Mouse (Mus musculus): ENCODE measurements around the gene Psmc1. TPM values are rescaled to one million over a fixed set of nuclear protein-coding genes. Genes with fewer than 3 reads are reported as not detected.

Psmc1 gene
- total and polyA plus RNA-seq, 2 experiments from 2014 or later: 163 to 202 TPM

GRCm38 (mm10) chr12:100067477-100067876 is 42.5 kb upstream of the Psmc1 start:
- no peak for TF ChIP-seq CTCF (IDR thresholded peaks at IDR 0.05; ENCODE audit: low read depth)
- TF ChIP-seq EP300 (IDR thresholded peaks at IDR 0.05; ENCODE audit: low read depth): no peak
- ATAC-seq (ENCODE audit: insufficient read depth, low read depth) (no peak), DNase-seq (ENCODE audit: low spot score) (no peak)
- H3K9me3 ChIP-seq (replicated peaks; ENCODE audit: control insufficient read depth, low read length): no peaks in the 10 kb centered on the region
- WGBS: 77% methylated on average over 5 of the region's 5 CpGs
- H3K4me3 ChIP-seq (ENCODE audit: low read depth, low read length): no peak overlapping the region
- no peaks in the 10 kb centered on the region for H3K36me3 ChIP-seq (replicated peaks; ENCODE audit: control insufficient read depth, insufficient read depth, low read length)
- H3K27me3 ChIP-seq (ENCODE audit: control insufficient read depth, insufficient read depth, low read length): no peaks in the 10 kb centered on the region
- H3K4me1 ChIP-seq (ENCODE audit: control insufficient read depth, insufficient read depth): no peaks in the 10 kb centered on the region
- no peak overlapping the region for H3K4me2 ChIP-seq (ENCODE audit: low read depth, low read length)
- H3K27ac ChIP-seq (ENCODE audit: low read depth): no peak overlapping the region
- H3K9ac ChIP-seq (replicated peaks; ENCODE audit: low read depth, low read length): no peak overlapping the region

GRCm38 (mm10) chr12:100073201-100073672 is 36.7 kb upstream of the Psmc1 start:
- 27% methylated on average over 4 of the region's 4 CpGs for WGBS
- H3K27me3 ChIP-seq (ENCODE audit: control insufficient read depth, insufficient read depth, low read length): no peaks in the 10 kb centered on the region
- no peaks in the 10 kb centered on the region for H3K4me1 ChIP-seq (ENCODE audit: control insufficient read depth, insufficient read depth)
- no peak overlapping the region for H3K4me3 ChIP-seq (ENCODE audit: low read depth, low read length)
- no peak overlapping the region for H3K27ac ChIP-seq (ENCODE audit: low read depth)
- TF ChIP-seq CTCF (IDR thresholded peaks at IDR 0.05; ENCODE audit: low read depth) (no peak), EP300 (IDR thresholded peaks at IDR 0.05; ENCODE audit: low read depth) (no peak)
- H3K9ac ChIP-seq (replicated peaks; ENCODE audit: low read depth, low read length): no peak overlapping the region
- ATAC-seq (ENCODE audit: insufficient read depth, low read depth) (peak; percentile 58), DNase-seq (ENCODE audit: low spot score) (peak; percentile 19)
- no peak overlapping the region for H3K4me2 ChIP-seq (ENCODE audit: low read depth, low read length)
- no peaks in the 10 kb centered on the region for H3K36me3 ChIP-seq (replicated peaks; ENCODE audit: control insufficient read depth, insufficient read depth, low read length)
- no peaks in the 10 kb centered on the region for H3K9me3 ChIP-seq (replicated peaks; ENCODE audit: control insufficient read depth, low read length)

GRCm38 (mm10) chr12:100075715-100076114 is 34.2 kb upstream of the Psmc1 start:
- TF ChIP-seq EP300 (IDR thresholded peaks at IDR 0.05; ENCODE audit: low read depth) (no peak), CTCF (IDR thresholded peaks at IDR 0.05; ENCODE audit: low read depth) (no peak)
- WGBS: 63% methylated on average over 4 of the region's 4 CpGs
- Histone ChIP-seq H3K4me3 (ENCODE audit: low read depth, low read length) (no peak overlapping the region), H3K36me3 (replicated peaks; ENCODE audit: control insufficient read depth, insufficient read depth, low read length) (no peaks in the 10 kb centered on the region), H3K9me3 (replicated peaks; ENCODE audit: control insufficient read depth, low read length) (no peaks in the 10 kb centered on the region), H3K9ac (replicated peaks; ENCODE audit: low read depth, low read length) (no peak overlapping the region), H3K27ac (ENCODE audit: low read depth) (no peak overlapping the region), H3K27me3 (ENCODE audit: control insufficient read depth, insufficient read depth, low read length) (no peaks in the 10 kb centered on the region), H3K4me2 (ENCODE audit: low read depth, low read length) (no peak overlapping the region), H3K4me1 (ENCODE audit: control insufficient read depth, insufficient read depth) (no peaks in the 10 kb centered on the region)
- DNase-seq (ENCODE audit: low spot score): no peak
- no peak for ATAC-seq (ENCODE audit: insufficient read depth, low read depth)

GRCm38 (mm10) chr12:100079636-100080286 is 30.2 kb upstream of the Psmc1 start:
- Histone ChIP-seq H3K27me3 (ENCODE audit: control insufficient read depth, insufficient read depth, low read length) (no peaks in the 10 kb centered on the region), H3K9me3 (replicated peaks; ENCODE audit: control insufficient read depth, low read length) (no peaks in the 10 kb centered on the region), H3K4me3 (ENCODE audit: low read depth, low read length) (no peak overlapping the region), H3K27ac (ENCODE audit: low read depth) (no peak overlapping the region), H3K4me2 (ENCODE audit: low read depth, low read length) (no peak overlapping the region), H3K4me1 (ENCODE audit: control insufficient read depth, insufficient read depth) (no peaks in the 10 kb centered on the region), H3K36me3 (replicated peaks; ENCODE audit: control insufficient read depth, insufficient read depth, low read length) (no peaks in the 10 kb centered on the region), H3K9ac (replicated peaks; ENCODE audit: low read depth, low read length) (no peak overlapping the region)
- WGBS: 47% methylated on average over 8 of the region's 8 CpGs
- DNase-seq (ENCODE audit: low spot score) (no peak), ATAC-seq (ENCODE audit: insufficient read depth, low read depth) (no peak)
- TF ChIP-seq CTCF (IDR thresholded peaks at IDR 0.05; ENCODE audit: low read depth) (no peak), EP300 (IDR thresholded peaks at IDR 0.05; ENCODE audit: low read depth) (no peak)

GRCm38 (mm10) chr12:100088026-100088425 is 21.9 kb upstream of the Psmc1 start:
- TF ChIP-seq CTCF (IDR thresholded peaks at IDR 0.05; ENCODE audit: low read depth) (no peak), EP300 (IDR thresholded peaks at IDR 0.05; ENCODE audit: low read depth) (no peak)
- ATAC-seq (ENCODE audit: insufficient read depth, low read depth): no peak
- 70% methylated on average over 3 of the region's 3 CpGs for WGBS

GRCm38 (mm10) chr12:100089265-100089664 is 20.7 kb upstream of the Psmc1 start:
- ATAC-seq (ENCODE audit: insufficient read depth, low read depth) (no peak), DNase-seq (ENCODE audit: low spot score) (no peak)
- Histone ChIP-seq H3K4me1 (ENCODE audit: control insufficient read depth, insufficient read depth) (no peaks in the 10 kb centered on the region), H3K4me3 (ENCODE audit: low read depth, low read length) (no peak overlapping the region), H3K36me3 (replicated peaks; ENCODE audit: control insufficient read depth, insufficient read depth, low read length) (no peaks in the 10 kb centered on the region), H3K27me3 (ENCODE audit: control insufficient read depth, insufficient read depth, low read length) (no peaks in the 10 kb centered on the region), H3K27ac (ENCODE audit: low read depth) (no peak overlapping the region), H3K9ac (replicated peaks; ENCODE audit: low read depth, low read length) (no peak overlapping the region), H3K4me2 (ENCODE audit: low read depth, low read length) (no peak overlapping the region), H3K9me3 (replicated peaks; ENCODE audit: control insufficient read depth, low read length) (no peaks in the 10 kb centered on the region)
- WGBS: 61% methylated on average over 5 of the region's 5 CpGs
- TF ChIP-seq CTCF (IDR thresholded peaks at IDR 0.05; ENCODE audit: low read depth) (no peak), EP300 (IDR thresholded peaks at IDR 0.05; ENCODE audit: low read depth) (no peak)

More at GRCm38 (mm10) chr12:100088026-100088425, 21.9 kb upstream of the Psmc1 start:
- no peaks in the 10 kb centered on the region for H3K9me3 ChIP-seq (replicated peaks; ENCODE audit: control insufficient read depth, low read length)
- no peaks in the 10 kb centered on the region for H3K4me1 ChIP-seq (ENCODE audit: control insufficient read depth, insufficient read depth)
- DNase-seq (ENCODE audit: low spot score): no peak
- no peak overlapping the region for H3K9ac ChIP-seq (replicated peaks; ENCODE audit: low read depth, low read length)
- H3K27me3 ChIP-seq (ENCODE audit: control insufficient read depth, insufficient read depth, low read length): no peaks in the 10 kb centered on the region
- H3K4me3 ChIP-seq (ENCODE audit: low read depth, low read length): no peak overlapping the region
- H3K4me2 ChIP-seq (ENCODE audit: low read depth, low read length): no peak overlapping the region
- H3K27ac ChIP-seq (ENCODE audit: low read depth): no peak overlapping the region
- no peaks in the 10 kb centered on the region for H3K36me3 ChIP-seq (replicated peaks; ENCODE audit: control insufficient read depth, insufficient read depth, low read length)
